Mouse (Mus musculus) C2C12 (cell line): ENCODE measurements around the gene Pdzrn3. TPM values are rescaled to one million over a fixed set of nuclear protein-coding genes. Genes with fewer than 3 reads are reported as not detected.

ENCODE experiments used
- H3K27me3 ChIP-seq: one replicate; pipeline ENCODE4 v1.6.1; 2011; ENCODE audit not compliant: control insufficient read depth, insufficient read depth, insufficient read length
- H3K36me3 ChIP-seq: one replicate; pipeline ENCODE4 v1.6.1; 2011; ENCODE audit not compliant: control insufficient read depth, insufficient read depth
- H3K4me3 ChIP-seq: one replicate; pipeline ENCODE4 v1.5.1; 2011; ENCODE audit warnings: mild to moderate bottlenecking, control low read depth; ENCODE audit not compliant: poor library complexity, insufficient read depth, severe bottlenecking
- H3K79me2 ChIP-seq: one replicate; pipeline ENCODE4 v1.6.1; 2011; ENCODE audit not compliant: control insufficient read depth, insufficient read depth
- H3K79me3 ChIP-seq: one replicate; pipeline ENCODE4 v1.6.1; 2011; ENCODE audit warnings: low read depth, control low read depth
- H3ac ChIP-seq: one replicate; pipeline ENCODE3; 2011; ENCODE audit warnings: low read depth; ENCODE audit not compliant: control insufficient read depth, insufficient read length
- CEBPB ChIP-seq: IDR thresholded peaks from one replicate; pipeline ENCODE4 v1.6.1; 2011; ENCODE audit warnings: low read depth, mild to moderate bottlenecking, control low read depth, moderate library complexity
- CTCF ChIP-seq: IDR thresholded peaks from one replicate; pipeline ENCODE4 v1.5.1; 2011; ENCODE audit not compliant: control insufficient read depth, insufficient read depth, insufficient read length
- FOSL1 ChIP-seq: IDR thresholded peaks from one replicate; pipeline ENCODE4 v1.8.0; 2011; ENCODE audit warnings: mild to moderate bottlenecking, low read length; ENCODE audit not compliant: poor library complexity, insufficient read depth, severe bottlenecking
- MAX ChIP-seq: IDR thresholded peaks from one replicate; pipeline ENCODE4 v1.6.1; 2011; ENCODE audit warnings: mild to moderate bottlenecking, control low read depth
- MYOD1 ChIP-seq: IDR thresholded peaks from one replicate; pipeline ENCODE4 v1.6.1; 2011; ENCODE audit warnings: low read depth; ENCODE audit not compliant: control insufficient read depth, insufficient read length
- MYOG ChIP-seq: IDR thresholded peaks from one replicate; pipeline ENCODE4 v1.6.1; 2011; ENCODE audit not compliant: control insufficient read depth, insufficient read length; ENCODE audit errors: extremely low read depth
- USF1 ChIP-seq: IDR thresholded peaks from one replicate; pipeline ENCODE4 v1.6.1; 2011; ENCODE audit warnings: low read depth, mild to moderate bottlenecking, control low read depth, moderate library complexity
- polyA plus RNA-seq: library from polyadenylated mRNA; unstranded; fragments of >200 nt; fragmentation: generic; extraction: Trizol; gene quantifications from one replicate; pipeline ENCODE4 v1.2.1, GENCODE M21; 2012; ENCODE audit warnings: missing spikeins

The Pdzrn3 gene
- polyA plus RNA-seq, 1 experiment, result 10.5 TPM

- Histone ChIP-seq H3K27me3 (peaks cover 4% of the 10 kb centered on the region), H3K79me2 (no peaks in the 10 kb centered on the region), H3K4me3 (no peak overlapping the region), H3K36me3 (no peaks in the 10 kb centered on the region), H3K79me3 (no peaks in the 10 kb centered on the region), H3ac (no peak overlapping the region)
- TF ChIP-seq MAX, result no peak
- TF ChIP-seq MYOG, result no peak
- no peak for TF ChIP-seq FOSL1
- no peak for TF ChIP-seq CTCF
- TF ChIP-seq CEBPB, result no peak
- no peak for TF ChIP-seq MYOD1
- TF ChIP-seq USF1, result no peak
Measured at GRCm38 (mm10) chr6:101101709-101102654, 275.7 kb downstream of the Pdzrn3 start.
